Mouse (Mus musculus) heart, postnatal 36 days (tissue): ENCODE measurements around the gene Myl6b. TPM values are rescaled to one million over a fixed set of nuclear protein-coding genes. Genes with fewer than 3 reads are reported as not detected.
A peak's percentile ranks its signal among the peaks of the same experiment; 100 is the strongest.
"Not testable (repeated sequence)": the region's sequence is repeated elsewhere in the genome, so short reads cannot be mapped to it uniquely, and the experiment has no call there.

Source experiments
- DNase-seq, 2 experiments: peaks; one replicate each; pipeline ENCODE4 v3.0.0; 2021 to 2022
- intact Hi-C: fragments of 180-260 bp; cut with DNase I; formaldehyde crosslinking; loops from one replicate; pipeline ENCODE4 v1.15.1; 2025
- total RNA-seq, 2 experiments: library from RNA; stranded (reverse); gene quantifications; 2 replicates each; pipeline ENCODE4 v1.2.3; 2021

The Myl6b gene
- total RNA-seq, 2 experiments from 2014 or later = 2.8 to 3.2 TPM

DNA sequence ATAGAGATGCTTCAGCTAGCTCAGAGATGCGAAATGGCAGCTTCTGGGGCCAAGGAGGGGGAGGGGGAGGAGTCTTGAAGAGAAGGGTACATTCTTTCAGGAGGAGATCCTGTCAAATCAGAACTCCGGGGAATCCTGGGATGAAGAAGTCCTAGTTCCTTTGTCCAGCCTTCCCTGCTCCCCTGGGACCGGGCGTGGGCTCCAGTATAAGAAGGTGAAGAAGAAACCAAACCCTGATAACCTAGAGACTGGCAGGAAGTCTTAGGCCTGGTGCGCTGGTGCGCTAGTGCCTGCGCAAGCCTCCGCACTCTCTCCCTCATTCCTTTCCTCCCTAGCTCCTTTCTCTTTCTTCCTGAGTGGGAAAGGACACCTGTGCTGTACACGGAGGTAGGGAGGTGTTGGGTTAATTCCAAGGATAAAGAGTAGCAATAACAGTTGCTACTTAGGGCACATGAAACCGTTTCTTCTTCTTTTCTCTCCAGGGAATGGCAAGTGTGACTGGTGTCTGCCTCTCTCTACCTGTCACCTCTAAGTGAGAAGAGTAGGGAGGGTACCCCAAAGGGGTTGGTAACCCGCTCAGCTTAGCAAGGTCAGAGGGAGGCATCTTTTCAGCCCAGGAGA, 25.7 kb upstream of the Myl6b start:
- DNase-seq = no peak

GRCm38 (mm10) chr10:128522351-128522750, 23.9 kb upstream of the Myl6b start:
- intact Hi-C loops = no loop called here

More for the DNA sequence above, 25.7 kb upstream of the Myl6b start:
- intact Hi-C loops = loop anchor here (2.0 kb wide), 1 partner anchor 21 kb away; no protein-coding TSS in a partner anchor

GRCm38 (mm10) chr10:128520591-128520990, 22.1 kb upstream of the Myl6b start:
- intact Hi-C loops = no loop called here
- no peak for DNase-seq

More at GRCm38 (mm10) chr10:128522351-128522750, 23.9 kb upstream of the Myl6b start:
- DNase-seq = no peak

GRCm38 (mm10) chr10:128518833-128519232, 20.3 kb upstream of the Myl6b start:
- peak; percentile 58 to 59 for DNase-seq
- intact Hi-C loops = loop anchor here (1.0 kb wide), 1 partner anchor 17 kb away; no protein-coding TSS in a partner anchor

DNA sequence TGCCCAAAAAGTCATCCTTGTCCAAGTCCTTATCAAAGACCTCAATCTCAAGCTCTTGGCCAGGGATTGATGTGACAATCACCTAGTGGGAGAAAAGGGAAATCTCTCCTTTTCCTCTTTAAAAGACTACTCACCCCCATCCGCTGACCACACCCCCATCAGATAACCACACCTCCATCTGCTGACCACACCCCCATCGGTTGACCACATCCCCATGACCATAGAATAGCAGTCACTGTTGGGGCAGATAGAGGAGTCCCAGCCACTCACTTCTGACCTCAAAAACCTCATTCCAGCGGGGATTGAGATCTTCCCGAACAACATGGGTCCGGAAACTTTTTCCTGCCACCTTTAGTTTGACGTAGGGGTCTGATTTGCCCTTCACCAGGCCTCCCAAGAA, 18.2 kb upstream of the Myl6b start:
- intact Hi-C loops = no loop called here
- DNase-seq = no peak

DNA sequence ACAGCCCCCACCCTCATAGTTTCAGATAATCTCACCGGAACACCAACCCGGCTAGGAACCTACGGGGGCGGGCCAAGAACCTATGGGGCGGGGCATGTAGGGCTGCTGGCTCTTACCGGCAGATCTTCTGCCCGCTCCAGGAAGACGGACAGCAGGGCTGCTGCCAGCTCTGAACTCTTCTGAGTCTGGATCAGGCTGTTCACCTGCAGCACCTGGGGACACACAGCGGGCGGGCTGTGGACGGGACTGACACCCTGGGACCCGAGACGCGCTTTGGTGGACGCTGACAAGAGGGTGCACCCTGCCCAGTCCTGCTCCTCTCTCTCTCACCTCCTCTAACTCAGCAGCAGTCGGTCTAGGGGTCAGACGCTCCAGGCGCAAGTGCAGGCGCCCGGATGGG, 17.5 kb upstream of the Myl6b start:
- intact Hi-C loops = no loop called here
- DNase-seq = no peak

DNA sequence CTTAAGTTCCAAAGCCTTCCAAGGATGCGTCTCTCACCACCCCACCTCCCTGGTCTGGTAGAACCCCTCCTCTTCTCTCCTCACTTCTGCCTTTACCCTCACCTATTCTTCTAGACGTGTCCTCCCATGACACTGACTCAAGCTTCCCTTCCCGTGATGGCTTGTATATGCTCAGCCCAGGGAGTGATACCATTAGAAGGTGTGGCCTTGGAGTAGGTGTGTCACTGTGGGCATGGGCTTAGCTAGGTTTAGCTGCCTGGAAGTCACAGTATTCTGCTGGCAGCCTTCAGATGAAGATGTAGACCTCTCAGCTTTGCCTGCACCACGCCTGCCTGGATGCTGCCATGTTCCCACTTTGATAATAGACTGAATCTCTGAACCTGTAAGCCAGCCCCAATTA, 16.6 kb upstream of the Myl6b start:
- intact Hi-C loops = no loop called here
- no peak for DNase-seq

GRCm38 (mm10) chr10:128511761-128512160, 13.3 kb upstream of the Myl6b start:
- DNase-seq = no peak
- intact Hi-C loops = no loop called here

DNA sequence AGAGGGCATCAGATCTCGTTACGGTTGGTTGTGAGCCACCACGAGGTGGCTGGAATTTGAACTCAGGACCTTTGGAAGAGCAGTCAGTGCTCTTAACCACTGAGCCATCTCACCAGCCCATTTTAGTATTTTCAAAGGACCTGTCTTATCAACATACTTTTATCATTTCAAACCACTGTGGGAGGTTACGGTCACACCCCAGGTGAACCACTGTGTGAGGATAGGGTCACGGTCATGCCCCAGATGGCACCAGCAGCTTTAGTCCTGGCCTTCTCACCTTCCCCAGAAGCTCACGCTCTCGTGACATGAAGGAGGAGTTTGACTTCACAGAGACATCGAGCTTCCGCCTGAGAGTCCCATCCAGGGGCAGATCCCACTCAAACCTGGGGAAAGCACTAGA, 12.7 kb upstream of the Myl6b start:
- intact Hi-C loops = no loop called here
- DNase-seq = no peak

GRCm38 (mm10) chr10:128510301-128510700, 11.8 kb upstream of the Myl6b start:
- DNase-seq = no peak
- intact Hi-C loops = no loop called here

DNA sequence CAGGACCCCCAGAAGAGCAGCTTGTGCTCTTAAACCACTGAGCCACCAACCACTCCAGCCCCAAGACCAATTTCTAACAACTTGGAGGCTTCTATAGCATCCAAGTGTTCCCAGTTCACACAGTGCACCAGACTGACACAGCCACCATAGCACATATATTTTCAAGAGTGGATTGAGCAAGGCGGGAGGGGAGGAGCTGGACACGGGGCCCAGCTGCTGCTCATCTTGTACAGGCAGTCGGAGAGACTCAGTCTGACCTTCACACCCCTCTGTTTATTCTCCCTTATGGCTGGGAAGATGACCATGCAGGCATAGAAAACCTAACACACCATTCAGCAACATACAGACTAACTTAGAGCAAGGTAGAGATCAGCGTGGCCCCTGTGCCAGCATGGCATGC, 11.3 kb upstream of the Myl6b start:
- intact Hi-C loops = no loop called here
- DNase-seq = no peak

GRCm38 (mm10) chr10:128509203-128509602, 10.7 kb upstream of the Myl6b start:
- intact Hi-C loops = no loop called here
- no peak for DNase-seq

GRCm38 (mm10) chr10:128508260-128508659, 9.8 kb upstream of the Myl6b start:
- intact Hi-C loops = no loop called here
- DNase-seq = no peak

DNA sequence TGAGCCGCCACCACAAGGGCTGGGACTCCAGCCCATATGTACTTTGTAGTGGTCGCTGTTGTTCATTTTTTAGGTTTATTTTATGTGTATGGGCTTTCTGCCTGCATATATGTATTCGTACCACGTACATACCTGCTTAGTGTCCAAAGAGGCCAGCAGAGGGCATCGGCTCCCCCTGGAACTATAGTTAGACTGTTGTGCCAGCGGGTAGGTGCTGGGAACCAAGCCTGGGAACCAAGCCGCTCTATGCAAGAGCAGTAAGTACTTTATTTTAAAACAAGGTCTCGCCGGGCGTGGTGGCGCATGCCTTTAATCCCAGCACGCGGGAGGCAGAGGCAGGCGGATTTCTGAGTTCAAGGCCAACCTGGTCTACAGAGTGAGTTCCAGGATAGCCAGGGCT, 7.5 kb upstream of the Myl6b start:
- intact Hi-C loops = no loop called here

DNA sequence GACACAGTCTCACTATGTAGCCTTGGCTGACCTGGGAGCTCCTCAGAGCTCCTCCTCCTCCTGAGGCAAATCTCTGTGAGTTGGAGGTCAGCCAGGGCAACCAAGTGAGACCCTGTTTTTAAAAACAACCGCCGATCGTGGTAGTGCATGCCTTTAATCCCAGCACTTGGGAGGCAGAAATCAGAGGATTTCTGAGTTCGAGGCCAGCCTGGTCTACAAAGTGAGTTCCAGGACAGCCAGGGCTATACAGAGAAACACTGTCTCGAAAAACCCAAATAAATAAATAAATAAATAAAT, 6.8 kb upstream of the Myl6b start:
- intact Hi-C loops, DNase-seq: not testable (repeated sequence)

More for the DNA sequence above, 7.5 kb upstream of the Myl6b start:
- DNase-seq = no peak

DNA sequence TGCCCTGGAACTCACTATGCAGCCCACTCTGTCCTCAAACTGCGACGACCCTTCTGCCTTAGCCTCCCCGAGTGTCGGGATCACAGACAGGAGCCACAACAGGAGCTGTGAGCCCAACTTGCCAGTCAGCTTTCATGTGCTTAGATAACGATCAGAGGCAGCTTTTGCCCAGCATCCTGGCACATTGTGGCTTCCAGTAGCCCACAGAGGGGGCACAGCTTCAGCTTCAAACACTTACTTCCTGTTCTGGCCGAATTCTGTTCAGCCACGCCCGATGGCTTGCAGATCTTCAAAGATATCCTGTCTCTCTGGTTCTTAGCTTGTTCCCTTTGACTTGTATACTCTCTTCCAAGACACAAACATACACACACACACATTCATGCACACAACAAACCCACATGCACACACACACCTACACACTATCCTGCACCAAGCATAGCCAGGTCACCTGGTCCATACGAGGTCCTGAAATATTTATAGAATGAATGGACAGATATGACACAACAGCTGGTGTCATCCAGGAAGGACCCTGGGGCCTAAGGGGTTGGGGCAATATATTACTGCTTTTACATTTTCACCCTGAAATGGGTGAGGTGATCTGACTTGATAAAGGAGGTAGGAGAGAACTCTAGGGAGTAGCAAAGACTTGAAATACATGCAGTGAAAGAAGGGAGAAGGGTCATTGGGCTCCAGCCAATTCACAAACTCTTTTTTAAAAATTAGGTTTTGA, 6.3 kb upstream of the Myl6b start:
- DNase-seq = no peak
- intact Hi-C loops = no loop called here

- DNase-seq = no peak
- intact Hi-C loops = no loop called here
Observed at GRCm38 (mm10) chr10:128504012-128504411, 5.5 kb upstream of the Myl6b start.

DNA sequence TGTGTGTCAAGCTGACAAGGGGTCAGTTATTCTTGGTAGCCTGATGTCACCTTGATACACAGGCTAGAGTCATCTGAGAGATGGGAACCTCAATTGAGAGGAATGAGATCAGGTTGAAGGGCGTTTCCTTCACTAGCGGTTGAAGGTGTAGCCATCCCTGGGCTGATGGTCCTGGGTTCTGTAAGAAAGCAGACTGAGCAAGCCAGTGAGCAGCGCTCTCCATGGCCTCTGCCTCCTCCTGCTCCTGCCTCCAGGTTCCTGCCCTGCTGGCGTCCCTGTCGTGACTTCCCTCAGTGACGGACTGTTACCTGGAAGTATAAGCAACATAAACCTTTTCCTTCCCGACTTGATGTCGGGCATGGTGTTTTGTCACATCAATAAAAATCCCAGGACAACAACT, 5.0 kb upstream of the Myl6b start:
- DNase-seq = no peak
- intact Hi-C loops = loop anchor here (2.0 kb wide), 1 partner anchor 21 kb away; the partner anchor contains the start of gene Esyt1

DNA sequence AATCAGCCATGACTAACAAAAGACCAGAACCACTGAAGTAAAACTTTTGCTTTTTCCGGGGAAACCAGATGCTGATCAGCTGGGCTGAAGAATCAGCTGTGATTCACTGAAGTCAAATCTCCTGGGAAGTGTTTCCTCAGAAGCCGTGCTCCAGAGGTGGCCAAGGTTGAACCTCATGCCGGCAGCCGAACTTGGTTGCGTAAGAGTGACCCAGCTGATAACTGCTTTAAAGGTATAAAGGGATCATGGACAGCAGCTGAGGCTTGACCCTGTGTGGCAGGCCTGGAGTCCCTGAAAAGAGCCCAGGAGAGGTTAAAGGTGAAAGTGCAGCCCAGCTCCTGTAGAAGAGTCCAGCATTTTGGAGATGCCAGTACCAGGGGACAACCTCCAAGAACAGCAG, 3.9 kb upstream of the Myl6b start:
- no peak for DNase-seq

DNA sequence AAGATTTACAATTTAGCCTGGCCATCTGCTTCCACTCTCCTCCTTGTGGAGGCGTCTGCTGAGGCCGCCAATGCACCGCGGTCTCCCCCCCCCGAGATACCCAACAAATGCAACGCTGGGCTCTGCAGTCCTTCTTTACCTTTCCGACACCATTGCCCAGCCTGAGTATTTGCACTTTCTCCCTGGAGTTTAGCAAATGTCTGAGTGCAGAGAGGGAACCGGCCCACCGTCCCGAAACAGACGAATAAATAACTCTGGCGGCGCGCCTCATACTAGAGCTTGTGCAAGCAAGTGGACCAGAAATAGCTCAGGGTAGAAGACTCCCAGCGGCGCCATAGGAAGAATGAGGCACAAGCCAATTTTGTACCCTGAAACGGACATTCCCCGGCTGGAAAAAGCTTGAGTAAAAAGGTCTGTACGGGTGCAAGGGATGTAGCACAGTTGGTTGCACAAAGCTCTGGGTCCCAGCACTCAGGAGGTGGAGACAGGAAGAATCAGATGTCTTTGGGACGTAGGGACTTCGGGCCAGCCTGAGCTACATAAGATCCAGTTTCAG, 709 bp upstream of the Myl6b start:
- intact Hi-C loops = loop anchor here (2.0 kb wide), 1 partner anchor 48 kb away; the partner anchor contains the start of gene Zc3h10
- DNase-seq = peak; percentile 72 to 81

More for the DNA sequence above, 3.9 kb upstream of the Myl6b start:
- intact Hi-C loops = loop anchor here (2.0 kb wide), 1 partner anchor 22 kb away; the partner anchor contains the start of gene Esyt1

- intact Hi-C loops = no loop called here
- DNase-seq = no peak
Observed at GRCm38 (mm10) chr10:128497134-128497737, 1.2 kb downstream of the Myl6b start.
